Mouse (Mus musculus) E14TG2a.4 (cell line): ENCODE results near the gene Rcc1.

ENCODE experiments used
- CTCF ChIP-seq: conservative IDR thresholded peaks from 2 replicates; pipeline ENCODE4 v1.5.1; 2014; ENCODE audit warnings: low read length
- NANOG ChIP-seq: IDR thresholded peaks from 2 replicates; pipeline ENCODE4 v1.6.1; 2014; ENCODE audit warnings: borderline replicate concordance, low read length, mixed read lengths
- POU5F1 ChIP-seq: IDR thresholded peaks from 2 replicates; pipeline ENCODE4 v1.6.1; 2014; ENCODE audit warnings: low read length, borderline replicate concordance

GRCm38 (mm10) chr4:132349495-132350122 is 3.8 kb downstream of the Rcc1 start:
- TF ChIP-seq CTCF (peak; percentile 15; the same call in 1 of the 2 replicates), POU5F1 (no peak), NANOG (no peak)
